Mouse (Mus musculus): ENCODE measurements around the gene Olfr1287.

Gene Olfr1287

GRCm38 (mm10) chr2:111448842-111449241 is at the start of gene Olfr1287:
Olfr1287 (plus strand) TSS chr2:111449142.
- no peak for DNase-seq (ENCODE audit: low read depth)

- no peak for DNase-seq (ENCODE audit: low read depth)
Measured at GRCm38 (mm10) chr2:111422931-111423330, 26.0 kb upstream of the Olfr1287 start, which contains the start of gene Olfr1286. Olfr1286 (minus strand) TSS chr2:111423115.

GRCm38 (mm10) chr2:111473801-111474200 is 24.9 kb downstream of the Olfr1287 start, which contains the start of gene Olfr1288:
Olfr1288 (plus strand) TSS chr2:111474101.
- no peak for DNase-seq (ENCODE audit: low read depth)

- no peak for DNase-seq (ENCODE audit: low read depth)
Measured at GRCm38 (mm10) chr2:111480519-111480918, 31.6 kb downstream of the Olfr1287 start, which contains the start of gene Olfr1289. Olfr1289 (plus strand) TSS chr2:111480819.

GRCm38 (mm10) chr2:111493729-111494128 is 44.8 kb downstream of the Olfr1287 start, which contains the start of gene Olfr1290:
Olfr1290 (minus strand) TSS chr2:111493829.
- no peak for DNase-seq (ENCODE audit: low read depth)

- DNase-seq (ENCODE audit: low read depth) = no peak
Measured at GRCm38 (mm10) chr2:111496880-111497279, 47.9 kb downstream of the Olfr1287 start, which contains the start of gene Olfr1291-ps1. Olfr1291-ps1 (plus strand) TSS chr2:111497180.
